Mouse (Mus musculus) subcutaneous adipose tissue, adult 2 months (tissue): ENCODE data around the gene E130114P18Rik. TPM values are rescaled to one million over a fixed set of nuclear protein-coding genes. Genes with fewer than 3 reads are reported as not detected.

Source experiments
- polyA plus RNA-seq: library from polyadenylated mRNA; depleted of rRNA; stranded (reverse); fragments of >200 nt; gene quantifications from 2 replicates; pipeline ENCODE4 v1.2.3, GENCODE M21; 2012; ENCODE audit warnings: low replicate concordance; rRNA removed

E130114P18Rik gene
- polyA plus RNA-seq, result not detected in 2 replicates

GRCm38 (mm10) chr4:97777706-97778176 is at the start of gene E130114P18Rik:
Gene E130114P18Rik (minus strand): TSS chr4:97778078.

GRCm38 (mm10) chr4:97772641-97773040 is 5.2 kb downstream of the E130114P18Rik start, which contains the start of gene Nfia:
Gene Nfia (plus strand): TSS chr4:97772734.

Other genes starting within 250 kb of the E130114P18Rik start
- 94.9 and 97.5 TPM in 2 replicates for gene Nfia, start 5.3 kb downstream of the E130114P18Rik start, polyA plus RNA-seq